Mouse (Mus musculus) left cerebral cortex, adult 18-20 months (tissue): ENCODE measurements around the gene Lrba. TPM values are rescaled to one million over a fixed set of nuclear protein-coding genes. Genes with fewer than 3 reads are reported as not detected.

ENCODE experiments used
- DNase-seq, 2 experiments: peaks; one replicate each; pipeline ENCODE4 v3.0.0; 2021 to 2022; ENCODE audit warnings: low spot score in 2 of 2, mixed read lengths in 1 of 2
- total RNA-seq, 2 experiments: library from RNA; stranded (reverse); gene quantifications; 2 replicates each; pipeline ENCODE4 v1.2.3; 2021

The Lrba gene
- total RNA-seq, 2 experiments from 2014 or later: 29.6 to 31.6 TPM

DNA sequence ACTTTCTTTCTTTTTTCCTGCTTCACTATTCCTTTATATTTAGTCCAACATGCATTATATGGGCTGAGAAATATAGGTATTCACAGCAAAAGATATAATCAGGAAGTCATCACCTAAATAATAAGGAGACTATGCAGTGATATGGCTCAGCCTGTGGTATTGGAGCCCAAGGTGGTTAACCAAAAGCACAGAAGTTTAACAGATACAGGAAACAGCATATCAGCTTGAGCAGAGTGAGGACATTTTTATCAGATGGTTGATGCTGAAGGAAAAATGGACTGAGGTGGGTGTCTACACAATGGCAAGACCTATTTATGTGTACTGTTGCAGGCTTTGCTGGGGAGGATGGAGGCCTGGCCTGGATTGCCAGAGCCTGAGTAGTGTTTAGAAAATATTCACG is 265.5 kb downstream of the Lrba start:
- no peak for DNase-seq

- DNase-seq: no peak
Measured at GRCm38 (mm10) chr3:86500586-86500985, 276.1 kb downstream of the Lrba start.

- DNase-seq: no peak
Measured at GRCm38 (mm10) chr3:86518506-86519109, 294.1 kb downstream of the Lrba start.

DNA sequence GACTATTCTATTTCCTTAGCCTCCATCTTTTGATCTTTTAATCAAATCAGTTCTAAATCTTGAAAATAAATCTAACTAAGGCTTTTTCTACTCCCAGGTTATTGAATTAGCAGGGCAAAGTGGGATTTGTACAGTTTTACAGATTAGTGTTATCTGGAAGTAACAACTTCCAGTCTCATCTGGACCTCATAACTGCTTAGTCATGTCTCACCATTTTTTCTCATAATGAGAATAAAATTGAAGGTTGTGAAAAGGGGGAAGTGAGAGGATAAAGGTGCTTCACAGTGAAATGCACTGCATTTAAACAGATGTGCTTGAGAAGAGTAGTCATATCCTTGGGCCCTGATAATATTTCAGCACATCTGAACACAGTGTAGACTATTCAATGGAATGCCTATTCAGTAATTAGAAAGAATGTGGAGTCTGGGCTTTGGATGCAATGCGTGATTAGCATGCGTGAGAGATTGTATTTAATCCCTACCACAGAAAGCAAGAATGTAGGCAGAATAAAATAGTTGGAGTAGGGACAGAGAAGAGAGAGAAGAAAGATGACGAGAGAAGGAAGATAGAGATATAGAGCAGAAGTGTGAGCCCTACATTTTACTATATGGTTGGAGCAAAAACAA is 298.5 kb downstream of the Lrba start:
- no peak for DNase-seq

GRCm38 (mm10) chr3:86531531-86532269 is 307.2 kb downstream of the Lrba start:
- DNase-seq: no peak

DNA sequence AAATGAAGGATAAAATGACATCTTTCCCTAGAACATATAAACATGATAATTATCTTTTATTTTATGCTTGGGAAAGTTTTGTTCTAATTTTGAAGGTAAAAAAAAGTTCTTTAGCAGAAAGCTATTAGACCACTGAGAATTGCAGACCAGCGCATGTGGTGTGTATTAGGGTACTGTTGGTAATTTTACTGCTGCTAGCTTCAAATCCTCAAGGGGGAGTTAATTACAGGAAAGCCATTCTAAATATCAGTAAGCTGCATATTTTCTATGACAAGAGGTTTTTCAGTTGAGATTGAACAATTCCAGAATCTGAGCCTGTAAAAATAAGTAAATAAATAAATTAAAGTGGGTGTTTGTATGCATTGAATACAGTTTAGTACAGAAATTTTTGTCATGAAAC is 312.3 kb downstream of the Lrba start:
- DNase-seq: no peak

GRCm38 (mm10) chr3:86538645-86539554 is 314.4 kb downstream of the Lrba start:
- DNase-seq: no peak

- DNase-seq: no peak
Measured at GRCm38 (mm10) chr3:86539555-86540168, 315.2 kb downstream of the Lrba start.

- no peak for DNase-seq
Measured at GRCm38 (mm10) chr3:86541074-86541614, 316.7 kb downstream of the Lrba start.

- no peak for DNase-seq
Measured at GRCm38 (mm10) chr3:86541863-86542397, 317.4 kb downstream of the Lrba start.

GRCm38 (mm10) chr3:86544785-86545184 is 320.3 kb downstream of the Lrba start:
- DNase-seq: no peak

DNA sequence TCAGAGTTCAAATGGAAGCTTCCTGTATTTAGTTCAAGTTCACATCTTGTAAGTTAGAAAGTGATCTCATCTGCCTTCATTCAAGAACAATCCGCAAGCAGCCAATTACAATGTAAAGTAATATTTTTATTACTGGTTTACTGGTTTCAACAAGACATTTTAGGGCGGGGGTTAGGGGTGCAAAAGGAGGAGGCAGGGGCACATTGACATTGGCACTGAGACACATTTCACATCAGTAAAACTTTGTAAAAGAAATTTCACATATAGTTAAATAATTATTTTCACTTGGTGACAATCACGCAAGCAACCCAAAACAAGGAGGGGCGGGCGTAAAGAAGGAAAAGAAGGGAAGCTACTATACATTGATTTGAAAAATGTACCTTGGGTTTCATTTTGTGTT is 321.5 kb downstream of the Lrba start:
- DNase-seq: no peak

GRCm38 (mm10) chr3:86546471-86547250 is 322.2 kb downstream of the Lrba start:
- peak; percentile 25 to 42 for DNase-seq

DNA sequence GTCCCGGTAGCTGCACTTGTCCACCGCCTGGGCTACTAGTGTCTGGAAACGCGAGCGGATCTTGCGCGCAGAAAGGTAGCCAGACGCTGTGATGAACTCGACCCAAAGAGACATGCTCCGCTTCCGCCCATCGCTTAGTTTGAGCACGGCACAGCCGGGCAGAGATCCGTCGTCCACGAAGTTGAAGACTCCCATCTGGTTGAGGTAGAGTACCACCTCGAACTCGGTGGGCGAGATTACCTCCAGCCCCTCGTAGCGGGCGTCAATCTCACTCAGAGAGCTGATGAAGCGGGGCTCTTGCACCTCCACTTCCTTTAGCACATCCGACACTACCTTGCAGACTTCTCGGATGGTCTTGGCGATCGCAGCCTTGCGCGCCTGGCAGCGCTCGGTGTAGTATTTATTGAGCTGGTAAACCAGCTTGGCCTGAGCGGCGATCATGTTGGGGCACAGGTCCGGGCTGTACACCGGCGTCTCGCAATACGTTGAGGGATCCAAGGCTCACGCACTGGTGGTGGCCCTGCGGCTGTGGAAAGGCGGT is 322.8 kb downstream of the Lrba start:
- DNase-seq: no peak

DNA sequence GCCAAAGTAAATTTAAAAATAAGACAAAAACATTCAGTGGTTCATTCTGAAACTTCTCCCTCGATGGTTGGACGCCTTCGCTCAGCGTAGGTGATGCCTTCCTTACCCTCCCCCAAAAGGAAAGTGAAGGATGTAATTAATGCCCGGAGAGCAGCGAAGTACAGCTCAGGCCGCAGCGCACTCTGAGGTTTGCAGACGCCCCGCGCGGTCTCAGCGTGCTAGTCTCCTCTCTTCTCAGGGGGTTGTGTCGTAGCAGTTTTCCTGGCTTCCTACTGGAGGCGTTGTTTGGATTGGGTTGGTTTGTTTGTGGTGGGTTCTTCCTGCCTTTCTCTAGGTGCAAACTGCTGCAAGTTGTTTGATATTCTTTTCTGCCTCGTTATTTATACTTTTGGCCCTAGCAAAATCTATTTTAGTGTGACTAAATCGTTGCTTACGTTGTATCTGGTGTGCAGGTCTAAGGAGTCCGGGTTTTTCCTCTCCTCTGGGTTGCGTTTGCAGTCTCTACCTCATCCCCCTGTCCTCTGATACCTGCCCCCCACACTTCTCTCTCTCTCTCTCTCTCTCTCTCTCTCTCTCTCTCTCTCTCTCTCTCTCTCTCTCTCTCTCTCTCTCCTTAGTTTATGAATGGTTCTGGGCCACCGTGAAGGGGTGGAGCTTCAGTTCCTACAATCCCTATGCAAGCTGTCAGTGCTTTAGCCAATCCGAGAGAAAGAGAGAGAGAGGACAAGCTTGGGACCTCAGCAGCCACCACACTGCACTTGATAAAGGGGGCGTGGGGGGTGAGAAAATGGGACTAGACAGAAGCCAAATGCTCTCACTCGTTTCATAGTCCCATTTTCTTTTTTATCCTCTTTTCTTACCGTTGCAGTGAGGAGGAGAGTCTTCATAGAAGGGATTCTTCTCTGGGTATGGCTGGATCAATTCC is 323.9 kb downstream of the Lrba start, which contains the start of gene Mab21l2:
Gene Mab21l2, minus strand, starts transcription at position 539 of the 925 bp plus-strand sequence.
- no peak for DNase-seq

DNA sequence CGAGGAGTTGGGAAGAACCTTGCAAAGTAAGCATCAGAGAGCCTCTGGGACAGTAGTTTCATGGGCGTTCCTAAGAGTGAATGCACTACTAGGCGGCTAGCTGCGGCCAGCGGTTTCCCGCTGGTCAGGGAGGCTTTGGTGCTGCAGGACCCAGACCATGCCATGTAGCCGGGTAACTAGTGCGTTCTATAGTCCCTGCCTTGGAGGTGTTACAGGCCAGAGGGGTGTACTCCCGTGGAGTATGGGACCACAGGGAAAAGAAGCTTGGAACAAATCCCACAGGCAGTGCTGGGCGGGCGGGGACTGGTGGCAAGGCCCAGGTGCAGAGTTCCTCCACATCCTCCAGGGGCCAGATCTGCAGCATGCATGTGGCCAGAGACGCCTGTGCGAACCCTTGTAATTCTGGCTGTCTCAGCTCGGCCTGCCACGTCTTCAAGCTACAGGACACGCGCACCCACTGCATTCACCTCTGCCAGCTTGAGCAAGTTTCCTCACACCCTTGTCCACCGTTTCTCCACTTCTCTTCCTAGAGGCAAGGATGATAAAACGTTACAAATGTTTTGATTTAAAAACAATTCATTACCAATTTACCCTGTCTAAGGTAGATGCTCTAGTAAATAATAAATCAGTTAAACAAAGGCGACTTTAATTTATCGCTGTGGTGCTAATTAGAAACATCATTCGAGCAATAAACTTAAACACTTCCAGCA is 326.0 kb downstream of the Lrba start:
- no peak for DNase-seq

GRCm38 (mm10) chr3:86551011-86551728 is 326.7 kb downstream of the Lrba start:
- no peak for DNase-seq
